Mouse (Mus musculus) cerebral cortex, adult 2 months (tissue): Measurements from ENCODE around the gene Map7d2.

Experiments used
- WGBS: fragments of 180-500 bp; shearing (Covaris S2); methylation state at CpG from one replicate; pipeline ENCODE4 v1.1.7; 2018; 5-methylcytosine and 5-hydroxymethylcytosine counted together

Gene Map7d2

GRCm38 (mm10) chrX:159509847-159510715 is 95.7 kb downstream of the Map7d2 start:
- WGBS = 84% methylated on average over 19 of the region's 19 CpGs

DNA sequence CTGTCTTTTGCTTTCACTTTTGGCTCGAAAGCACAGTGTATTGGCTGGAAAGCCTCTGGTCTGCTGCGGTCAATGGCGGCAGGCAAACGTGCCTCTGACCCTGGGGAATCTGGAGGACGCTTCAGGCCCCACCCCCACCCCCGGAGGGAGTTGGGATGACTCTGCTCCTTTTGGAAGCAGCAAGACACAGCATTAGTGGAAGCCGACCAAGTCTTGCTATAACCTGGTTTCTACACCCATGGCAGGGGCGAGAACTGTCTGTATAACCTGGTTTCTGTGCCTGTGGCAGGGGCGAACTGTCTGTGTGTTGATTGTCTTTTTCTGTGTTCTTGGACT is 96.3 kb downstream of the Map7d2 start:
- WGBS = 77% methylated on average over 9 of the region's 9 CpGs

DNA sequence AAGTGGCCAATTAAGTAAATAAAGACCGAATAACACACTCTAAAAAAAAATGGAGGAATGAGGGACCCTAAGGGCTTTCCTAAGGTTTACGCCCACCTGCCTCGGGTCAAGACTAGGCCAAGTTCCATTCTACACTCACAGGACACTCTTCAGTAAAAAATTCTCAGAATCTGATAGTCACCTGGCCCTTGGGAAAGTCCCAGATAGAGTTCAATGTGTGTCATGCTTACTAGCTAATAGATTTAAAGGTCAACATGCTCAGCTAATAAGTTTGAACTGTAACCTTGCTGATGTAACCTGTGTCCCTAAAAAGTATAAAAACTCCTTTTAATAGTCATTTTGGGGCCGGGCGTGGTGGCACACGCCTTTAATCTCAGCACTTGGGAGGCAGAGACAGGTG is 101.2 kb downstream of the Map7d2 start:
- WGBS = 92% methylated on average over 6 of the region's 6 CpGs

DNA sequence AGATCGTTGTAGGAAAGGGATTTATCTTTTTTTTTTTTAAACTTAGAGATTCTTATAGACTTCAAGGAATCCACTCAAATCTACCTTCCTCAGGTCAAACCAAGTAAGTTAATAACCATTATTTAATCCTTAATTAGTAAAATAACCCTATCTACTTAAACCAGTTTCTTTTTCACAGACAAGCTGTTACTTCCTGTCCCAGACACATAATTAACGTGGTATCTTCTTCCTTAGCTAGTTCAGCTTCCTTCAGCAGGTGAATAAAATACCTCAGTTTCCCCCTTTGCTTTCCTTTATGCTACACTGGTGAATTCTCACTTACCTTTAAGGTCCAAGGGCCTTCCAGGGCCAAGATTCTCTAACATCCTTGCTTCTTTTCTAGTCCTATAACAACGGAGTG is 107.4 kb downstream of the Map7d2 start:
- 79% methylated on average over 3 of the region's 3 CpGs for WGBS

GRCm38 (mm10) chrX:159522651-159523050 is 108.3 kb downstream of the Map7d2 start:
- WGBS = 94% methylated on average over 4 of the region's 4 CpGs

DNA sequence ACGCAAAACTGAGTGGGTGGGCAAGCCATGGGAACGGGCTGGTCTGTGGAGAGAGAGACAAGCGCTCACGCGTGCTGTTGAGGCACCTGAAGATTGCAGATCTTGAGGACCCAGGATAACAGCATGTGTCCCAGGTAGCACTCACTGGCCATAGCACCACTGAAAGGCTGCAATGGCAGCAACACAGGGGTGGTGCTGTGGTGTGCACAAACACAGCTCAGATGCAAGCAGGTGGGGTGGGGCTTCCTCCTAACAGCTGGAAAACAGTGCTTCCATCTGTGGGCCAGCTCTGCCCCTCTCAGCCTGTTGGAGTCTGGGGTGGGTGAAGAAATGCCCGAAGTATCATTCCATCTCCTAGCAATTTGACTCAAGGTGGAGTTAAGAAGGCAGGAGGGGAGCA is 112.0 kb downstream of the Map7d2 start, which contains the start of gene Bclaf3:
TSS of gene Bclaf3 (plus strand) at position 301 of the 400 bp plus-strand sequence.
- 87% methylated on average over 6 of the region's 6 CpGs for WGBS

- WGBS = 6% methylated on average over 35 of the region's 38 CpGs
These were observed 118.0 kb downstream of the Map7d2 start for GRCm38 (mm10) chrX:159532427-159532810.

DNA sequence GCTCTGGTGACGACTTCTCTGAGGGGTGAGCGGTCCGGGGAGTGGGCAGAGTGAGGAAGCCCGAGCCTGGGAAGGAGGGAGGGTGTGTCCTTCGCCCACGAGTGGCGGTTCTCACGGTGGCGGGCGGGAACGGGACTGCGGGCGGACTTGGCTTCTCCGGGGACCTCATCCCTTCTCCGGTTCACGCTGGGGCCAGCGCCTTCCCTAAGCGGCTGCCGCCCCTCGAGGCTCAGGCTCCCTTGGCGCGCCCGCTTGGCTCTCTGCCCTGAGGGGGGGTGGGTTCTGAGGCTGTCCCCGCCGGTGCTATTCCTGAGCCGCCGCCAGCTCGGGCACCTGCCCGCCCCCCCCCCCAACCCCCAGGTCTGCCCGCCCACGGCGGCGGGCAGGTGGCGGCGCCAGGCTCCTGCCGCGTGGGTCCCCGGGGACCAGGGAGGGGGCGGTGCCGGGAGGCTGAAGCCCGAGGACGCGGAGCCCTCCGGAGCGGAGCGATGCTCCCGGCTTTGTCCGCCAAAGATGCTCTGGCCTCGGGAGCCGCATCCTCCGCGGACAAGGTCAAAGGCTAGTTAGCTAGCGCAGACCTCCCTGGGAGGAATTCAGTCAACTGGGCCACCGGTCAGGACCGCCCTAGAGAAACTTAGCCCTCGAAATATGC is 118.6 kb downstream of the Map7d2 start:
- WGBS = under 1% methylated on average over 49 of the region's 56 CpGs

DNA sequence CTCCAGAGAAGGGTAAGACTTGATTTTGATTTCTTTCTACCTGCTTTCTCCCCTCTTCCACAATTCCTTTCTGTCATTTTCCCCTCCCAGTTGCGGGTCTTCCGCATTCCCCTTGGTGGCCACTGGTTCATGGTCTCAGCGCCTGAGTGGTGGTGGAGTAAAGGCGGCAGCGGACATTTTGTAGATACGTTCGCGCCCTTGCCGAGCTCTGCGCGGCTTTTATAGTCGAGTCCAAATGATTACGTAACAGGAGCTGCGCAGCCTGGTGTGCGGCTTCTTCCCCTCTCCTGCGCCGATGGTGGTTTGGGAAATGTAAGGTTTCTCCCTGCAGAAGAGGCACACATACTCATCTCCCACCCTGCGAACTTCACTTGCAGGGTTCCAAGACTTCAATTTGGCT is 127.6 kb downstream of the Map7d2 start:
- WGBS = 95% methylated on average over 18 of the region's 18 CpGs

DNA sequence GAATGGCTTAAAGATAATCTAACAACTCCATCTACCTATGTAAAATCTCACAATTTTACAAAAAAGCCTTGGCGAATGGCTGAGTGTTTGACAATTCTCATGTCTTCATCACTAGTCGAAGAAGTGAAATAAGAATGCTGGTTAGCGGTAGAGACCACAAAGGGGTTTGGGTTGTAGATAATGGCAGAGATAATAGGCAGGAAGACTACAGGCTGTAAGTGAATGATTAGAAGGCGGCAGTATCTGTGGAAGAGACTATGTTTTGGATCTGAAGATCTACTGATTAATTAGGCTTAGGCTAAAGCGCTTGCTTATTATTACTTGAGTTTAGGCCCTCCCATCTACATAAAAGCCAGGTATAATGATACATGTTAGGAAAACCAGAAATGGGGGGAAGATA is 132.7 kb downstream of the Map7d2 start:
- 96% methylated on average over 5 of the region's 5 CpGs for WGBS
